Mouse (Mus musculus): Measurements from ENCODE around the gene Sh3d21.

The Sh3d21 gene

DNA sequence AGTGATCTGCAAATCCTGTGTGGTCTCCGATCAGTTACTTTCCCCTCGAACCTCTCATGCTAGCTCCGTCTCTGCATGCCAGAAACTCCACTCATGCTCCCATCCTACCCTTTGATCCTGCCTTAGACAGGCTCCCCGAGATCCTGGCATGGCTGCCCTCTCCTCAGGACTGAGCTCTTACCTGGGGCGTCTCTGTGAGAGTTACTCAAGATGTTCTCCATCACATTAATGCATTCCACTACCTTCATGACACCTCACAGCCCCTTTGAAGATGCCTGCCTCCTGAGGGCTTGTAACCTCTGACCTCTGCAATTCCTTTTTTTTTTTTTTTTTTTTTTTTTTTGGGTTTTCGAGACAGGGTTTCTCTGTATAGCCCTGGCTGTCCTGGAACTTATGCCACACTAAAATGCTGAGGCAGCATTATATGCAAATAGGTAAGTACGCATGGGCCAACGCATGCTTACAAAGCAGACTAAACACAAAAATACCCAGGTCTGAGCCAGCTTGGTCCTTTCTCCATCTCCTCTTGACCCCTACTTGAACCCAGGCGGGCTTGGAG is 16.2 kb downstream of the Sh3d21 start:
- no peak for DNase-seq (ENCODE audit: low spot score in 2 of 2)

GRCm38 (mm10) chr4:126145396-126145795 is 17.9 kb downstream of the Sh3d21 start:
- DNase-seq (ENCODE audit: low spot score in 2 of 2): no peak

- DNase-seq (ENCODE audit: low spot score in 2 of 2): no peak
These were observed 22.3 kb downstream of the Sh3d21 start for GRCm38 (mm10) chr4:126141021-126141420.

- no peak for DNase-seq (ENCODE audit: low spot score in 2 of 2)
These were observed 25.5 kb downstream of the Sh3d21 start for GRCm38 (mm10) chr4:126137773-126138172.

DNA sequence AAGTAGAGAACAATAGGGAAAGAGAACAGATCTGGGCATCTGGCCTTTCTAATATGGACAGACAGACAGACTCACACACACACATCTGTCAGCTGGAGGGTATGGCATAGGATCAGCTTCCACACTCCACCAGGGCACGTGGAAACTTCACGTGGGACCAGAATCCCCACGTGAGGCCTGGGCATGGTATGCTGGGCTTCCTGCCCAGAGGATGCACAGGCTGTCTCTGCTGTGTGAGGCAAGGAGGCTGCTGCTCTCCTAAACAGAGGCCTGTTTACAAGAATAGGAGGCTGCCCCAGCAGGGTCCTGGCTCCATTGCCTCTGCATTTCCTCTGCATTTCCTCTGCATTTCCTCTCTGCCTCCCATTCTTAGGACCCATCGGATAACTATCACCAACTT is 28.7 kb downstream of the Sh3d21 start:
- DNase-seq (ENCODE audit: low spot score in 2 of 2): no peak

- no peak for DNase-seq (ENCODE audit: low spot score in 2 of 2)
These were observed 29.1 kb downstream of the Sh3d21 start for GRCm38 (mm10) chr4:126134236-126134635.

GRCm38 (mm10) chr4:126132636-126133264 is 30.5 kb downstream of the Sh3d21 start:
- no peak for DNase-seq (ENCODE audit: low spot score in 2 of 2)

GRCm38 (mm10) chr4:126131290-126132121 is 31.8 kb downstream of the Sh3d21 start:
- peak in 1 of 2 experiments; percentile 45 for DNase-seq (ENCODE audit: low spot score in 2 of 2)

DNA sequence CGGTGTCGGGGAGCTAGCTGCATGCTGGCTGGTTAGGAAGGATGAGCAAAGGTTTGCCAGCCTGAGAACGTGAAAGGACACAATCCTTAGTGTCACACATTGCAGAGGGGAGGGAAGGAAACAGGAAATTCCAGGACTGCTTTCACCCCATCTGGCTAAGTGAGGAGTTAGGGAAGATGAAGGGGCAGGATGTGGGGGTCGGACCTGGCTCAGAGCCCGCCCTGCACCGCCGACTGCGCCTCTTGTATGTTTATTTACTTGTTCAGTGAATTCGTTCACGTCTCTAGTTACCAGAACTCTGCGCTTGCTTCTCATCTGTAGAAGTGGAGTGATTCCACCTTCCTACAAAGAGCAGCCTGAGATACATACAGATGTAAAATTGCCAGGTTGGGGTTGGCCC is 32.8 kb downstream of the Sh3d21 start:
- DNase-seq (ENCODE audit: low spot score in 2 of 2): no peak

GRCm38 (mm10) chr4:126123309-126124040 is 39.8 kb downstream of the Sh3d21 start:
- no peak for DNase-seq (ENCODE audit: low spot score in 2 of 2)

GRCm38 (mm10) chr4:126120506-126120905 is 42.8 kb downstream of the Sh3d21 start:
- no peak for DNase-seq (ENCODE audit: low spot score in 2 of 2)

- DNase-seq (ENCODE audit: low spot score in 2 of 2): no peak
These were observed 43.2 kb downstream of the Sh3d21 start for GRCm38 (mm10) chr4:126120052-126120451.

DNA sequence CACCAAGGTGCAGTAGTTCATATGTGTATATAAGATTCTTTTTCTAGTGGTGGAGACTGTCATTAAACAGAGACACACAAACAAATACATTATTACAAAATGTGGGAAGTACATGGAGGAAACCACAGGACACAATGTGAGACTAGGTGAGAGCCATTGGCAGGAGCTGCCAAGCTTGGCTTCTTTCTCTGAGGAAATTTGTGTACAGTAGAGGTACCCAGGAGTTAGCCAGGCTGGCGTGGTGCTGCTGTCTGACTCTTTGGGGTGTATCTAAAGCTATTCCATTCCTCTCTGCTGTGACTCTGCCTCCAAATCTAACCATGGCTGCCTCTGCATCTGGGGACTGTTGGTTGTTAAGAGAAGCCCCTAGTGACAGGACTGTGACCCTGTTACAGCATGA is 44.2 kb downstream of the Sh3d21 start:
- no peak for DNase-seq (ENCODE audit: low spot score in 2 of 2)

- DNase-seq (ENCODE audit: low spot score in 2 of 2): peak; percentile 44 to 68
These were observed 44.6 kb downstream of the Sh3d21 start for GRCm38 (mm10) chr4:126118651-126119050.

DNA sequence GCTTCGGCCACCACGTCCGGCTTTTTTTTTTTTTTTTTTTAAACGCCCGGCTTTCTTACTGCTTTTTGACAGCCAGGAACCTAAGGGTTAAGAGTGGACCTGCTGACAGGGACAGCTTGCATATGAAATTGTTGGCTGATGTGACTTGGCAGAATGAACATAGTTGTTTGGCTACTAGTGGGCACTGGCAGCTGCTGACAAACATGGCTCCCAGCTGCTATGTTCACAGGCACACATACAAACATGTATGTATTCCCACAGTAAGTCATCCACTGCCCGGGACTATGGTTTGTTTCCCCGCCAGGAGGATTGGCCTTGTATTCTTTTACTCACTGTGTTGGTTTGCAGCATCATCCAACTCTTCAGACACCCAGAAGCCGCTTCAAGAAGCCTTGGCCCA is 46.2 kb downstream of the Sh3d21 start:
- no peak for DNase-seq (ENCODE audit: low spot score in 2 of 2)

DNA sequence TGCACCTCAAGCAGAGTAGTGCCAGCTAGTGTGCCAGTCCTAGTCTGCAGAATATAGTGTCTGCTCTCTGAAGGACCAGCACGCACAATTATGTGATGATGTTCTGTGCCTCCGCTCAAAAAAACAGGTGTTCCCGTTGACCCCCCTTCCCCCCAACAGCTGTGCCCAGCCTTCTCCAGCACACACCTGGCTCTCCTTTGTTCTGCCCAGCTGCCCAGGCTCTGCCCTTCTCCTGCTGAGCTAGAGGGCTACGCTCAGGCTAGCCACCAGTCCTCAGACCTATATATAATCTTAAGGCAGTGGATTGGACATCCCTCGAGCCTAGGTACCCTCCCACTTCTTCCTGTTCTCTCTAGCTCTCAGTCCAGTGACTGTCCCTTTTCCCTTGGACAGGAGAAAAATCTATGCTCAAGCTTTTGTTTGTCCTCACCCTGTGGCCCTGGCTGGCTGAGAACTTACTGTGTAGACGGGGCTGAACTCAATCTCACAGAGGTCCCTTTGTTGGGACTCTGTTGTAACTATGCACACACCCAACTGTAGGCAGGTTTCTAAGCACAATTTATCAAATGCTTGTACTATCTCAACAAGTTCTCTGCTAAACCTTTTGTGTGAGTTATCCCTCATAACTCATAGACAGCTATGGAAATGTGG is 47.3 kb downstream of the Sh3d21 start:
- DNase-seq (ENCODE audit: low spot score in 2 of 2): no peak

DNA sequence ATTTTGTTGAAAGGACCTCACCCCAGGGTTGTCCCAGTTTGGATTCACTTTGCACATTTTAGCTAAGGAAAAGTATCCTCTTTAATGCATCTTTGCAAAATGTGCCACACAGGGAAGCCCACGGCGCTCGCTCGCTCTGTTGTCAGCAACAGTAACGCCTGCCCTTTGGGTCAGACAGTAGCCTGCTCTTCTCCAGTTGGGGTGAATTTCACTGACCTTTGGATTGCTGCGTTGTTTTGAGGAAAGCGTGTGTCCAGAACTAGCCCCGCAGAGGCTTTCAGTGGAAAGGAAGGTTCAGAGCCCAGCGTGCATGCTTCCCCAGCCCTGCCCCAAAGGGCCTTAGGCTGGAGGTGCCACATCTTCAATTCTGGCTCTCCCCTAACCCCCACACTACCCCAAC is 47.9 kb downstream of the Sh3d21 start:
- no peak for DNase-seq (ENCODE audit: low spot score in 2 of 2)

GRCm38 (mm10) chr4:126113943-126114342 is 49.3 kb downstream of the Sh3d21 start:
- DNase-seq (ENCODE audit: low spot score in 2 of 2): no peak

- no peak for DNase-seq (ENCODE audit: low spot score in 2 of 2)
These were observed 50.0 kb downstream of the Sh3d21 start for GRCm38 (mm10) chr4:126113243-126113642.

DNA sequence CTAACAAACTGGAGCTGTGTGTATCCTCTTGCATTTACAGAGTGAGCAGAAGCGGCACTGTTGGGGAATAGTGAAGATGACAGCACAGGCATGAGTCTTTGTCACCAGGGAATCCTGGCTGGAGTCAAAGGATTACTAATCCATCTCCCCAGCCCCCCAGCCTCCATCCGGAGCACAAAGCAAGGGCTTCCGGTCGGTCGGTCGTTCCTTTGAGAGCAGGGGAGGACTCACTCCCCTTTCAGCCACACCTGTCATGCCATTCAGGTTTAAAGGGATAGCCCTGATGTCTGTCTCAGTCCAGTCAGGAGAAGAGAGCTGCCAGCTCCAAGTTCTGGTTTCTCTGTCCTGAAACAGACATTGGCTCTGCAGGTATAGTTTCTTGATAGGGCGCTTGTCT is 52.1 kb downstream of the Sh3d21 start:
- no peak for DNase-seq (ENCODE audit: low spot score in 2 of 2)

GRCm38 (mm10) chr4:126110374-126111152 is 52.7 kb downstream of the Sh3d21 start:
- peak in 1 of 2 experiments; percentile 53 for DNase-seq (ENCODE audit: low spot score in 2 of 2)
